Mouse (Mus musculus) stomach, postnatal 0 days (tissue): ENCODE data around the gene Dyrk3. TPM values are rescaled to one million over a fixed set of nuclear protein-coding genes. Genes with fewer than 3 reads are reported as not detected.
A peak's percentile ranks its signal among the peaks of the same experiment; 100 is the strongest.

ENCODE experiments used
- ATAC-seq: fragments of 200-750 bp; cut with Nextera tagmentation; 2 replicates; pipeline ENCODE4 v1.8.0; 2017; ENCODE audit not compliant: low FRiP score, low TSS enrichment
- DNase-seq: peaks from one replicate; pipeline ENCODE4 v3.0.0-alpha.2; 2016; ENCODE audit warnings: low spot score
- H3K27ac ChIP-seq: fragments of 300-500 bp; sonication (generic); replicated peaks from 2 replicates; pipeline ENCODE4 v1.5.1; 2014; ENCODE audit warnings: mild to moderate bottlenecking, control low read depth
- H3K27me3 ChIP-seq: fragments of 300-500 bp; sonication (generic); 2 replicates; pipeline ENCODE4 v1.6.1; 2014; ENCODE audit warnings: low read length; ENCODE audit not compliant: control insufficient read depth, insufficient read depth
- H3K36me3 ChIP-seq: fragments of 300-500 bp; sonication (generic); 2 replicates; pipeline ENCODE4 v1.6.1; 2014; ENCODE audit warnings: low read length, mixed read lengths; ENCODE audit not compliant: control insufficient read depth, insufficient read depth
- H3K4me1 ChIP-seq: fragments of 300-500 bp; sonication (generic); replicated peaks from 2 replicates; pipeline ENCODE4 v1.6.1; 2014; ENCODE audit warnings: antibody characterized with exemption; ENCODE audit not compliant: control insufficient read depth, insufficient read depth
- H3K4me2 ChIP-seq: fragments of 300-500 bp; sonication (generic); replicated peaks from 2 replicates; pipeline ENCODE4 v1.6.1; 2014; ENCODE audit warnings: low read depth, mild to moderate bottlenecking, control low read depth, moderate library complexity
- H3K4me3 ChIP-seq: fragments of 300-500 bp; sonication (generic); 2 replicates; pipeline ENCODE4 v1.5.1; 2014; ENCODE audit warnings: low read depth, low read length, control low read depth
- H3K9ac ChIP-seq: fragments of 300-500 bp; sonication (generic); 2 replicates; pipeline ENCODE4 v1.6.1; 2014; ENCODE audit warnings: mild to moderate bottlenecking, low read length, control low read depth, mixed read lengths
- H3K9me3 ChIP-seq: fragments of 300-500 bp; sonication (generic); 2 replicates; pipeline ENCODE4 v1.6.1; 2016; ENCODE audit warnings: low read length; ENCODE audit not compliant: control insufficient read depth
- CTCF ChIP-seq: IDR thresholded peaks from 2 replicates; pipeline ENCODE4 v1.5.1; 2016; ENCODE audit warnings: antibody characterized with exemption, low read depth, mild to moderate bottlenecking, moderate library complexity
- EP300 ChIP-seq: optimal IDR thresholded peaks from 2 replicates; pipeline ENCODE3; 2016; ENCODE audit warnings: antibody characterized with exemption
- WGBS: fragments of 180-500 bp; shearing (Covaris S2); extraction: QIAGEN DNeasy Blood & Tissue Kit; methylation state at CpG from one replicate; pipeline ENCODE4 v1.1.7; 2014; 5-methylcytosine and 5-hydroxymethylcytosine counted together
- polyA plus RNA-seq: library from polyadenylated mRNA; unstranded; fragments of >200 nt; fragmentation: Nextera tagmentation; extraction: Ambion mirVana; gene quantifications from 2 replicates; pipeline ENCODE4 v1.2.1, GENCODE M21; 2015

The Dyrk3 gene
- polyA plus RNA-seq, 1 experiment from 2014 or later, result 1.4 TPM

GRCm38 (mm10) chr1:131123522-131124265 lies 14.4 kb downstream of the Dyrk3 start:
- no peaks in the 10 kb centered on the region for H3K9me3 ChIP-seq
- no peak overlapping the region for H3K4me2 ChIP-seq
- no peak overlapping the region for H3K4me3 ChIP-seq
- no peak for ATAC-seq
- 48% methylated on average over 10 of the region's 10 CpGs for WGBS
- no peaks in the 10 kb centered on the region for H3K36me3 ChIP-seq
- TF ChIP-seq CTCF, result no peak
- TF ChIP-seq EP300, result no peak
- no peak overlapping the region for H3K27ac ChIP-seq
- H3K4me1 ChIP-seq, result no peaks in the 10 kb centered on the region
- DNase-seq, result no peak
- H3K27me3 ChIP-seq, result no peaks in the 10 kb centered on the region
- H3K9ac ChIP-seq, result no peak overlapping the region

DNA sequence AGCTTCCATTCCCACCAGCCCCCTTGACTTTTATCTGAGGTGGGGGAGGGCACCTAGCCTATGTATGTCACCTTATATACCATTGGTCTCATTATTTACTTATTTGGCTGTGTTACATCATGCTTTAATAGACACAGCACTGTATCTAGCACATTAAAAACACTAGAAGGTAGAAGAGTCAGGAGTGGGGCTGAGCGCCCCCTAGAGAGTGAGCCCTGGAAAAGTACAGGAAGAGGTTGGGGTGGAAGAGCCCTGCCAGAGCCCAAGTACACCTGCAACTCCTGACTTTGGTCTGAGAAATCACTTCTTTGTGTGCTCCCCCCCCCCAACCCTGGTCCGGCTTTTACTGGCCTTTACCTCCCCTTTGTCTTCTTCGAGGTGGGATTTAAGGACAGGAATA lies 16.2 kb downstream of the Dyrk3 start:
- Histone ChIP-seq H3K36me3 (no peaks in the 10 kb centered on the region), H3K9me3 (no peaks in the 10 kb centered on the region), H3K4me1 (no peaks in the 10 kb centered on the region), H3K27ac (no peak overlapping the region), H3K9ac (no peak overlapping the region), H3K4me2 (no peak overlapping the region), H3K27me3 (no peaks in the 10 kb centered on the region), H3K4me3 (no peak overlapping the region)
- ATAC-seq, result no peak
- WGBS, result 51% methylated on average over 3 of the region's 3 CpGs
- DNase-seq, result peak; percentile 49
- TF ChIP-seq CTCF (peak; percentile 61), EP300 (no peak)

DNA sequence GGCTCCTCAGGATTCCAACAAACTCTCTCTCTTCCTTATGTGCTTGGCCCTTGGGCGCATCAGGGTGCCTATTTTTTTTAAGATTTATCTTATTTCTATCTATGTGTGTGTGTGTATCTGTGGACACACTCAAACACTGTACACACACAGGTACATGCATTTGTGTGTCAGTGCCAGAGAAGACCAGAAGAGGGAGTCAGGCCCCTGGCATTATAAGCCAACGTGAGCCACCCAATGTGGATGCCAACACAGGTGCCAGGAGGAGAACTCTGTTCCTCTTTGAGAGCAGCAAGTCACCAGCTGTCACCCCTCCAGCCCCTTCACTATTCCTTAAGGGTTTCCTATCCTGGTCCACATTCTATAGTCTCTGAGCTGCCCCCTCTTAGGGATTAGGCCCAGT lies 19.1 kb downstream of the Dyrk3 start:
- H3K9me3 ChIP-seq, result no peaks in the 10 kb centered on the region
- DNase-seq (peak; percentile 69), ATAC-seq (peak; percentile 70; the same call in 1 of the 2 replicates)
- TF ChIP-seq CTCF, result peak; percentile 75
- TF ChIP-seq EP300, result no peak
- no peak overlapping the region for H3K9ac ChIP-seq
- H3K4me2 ChIP-seq, result no peak overlapping the region
- no peak overlapping the region for H3K4me3 ChIP-seq
- no peaks in the 10 kb centered on the region for H3K4me1 ChIP-seq
- no peak overlapping the region for H3K27ac ChIP-seq
- 50% methylated on average over 2 of the region's 2 CpGs for WGBS
- H3K27me3 ChIP-seq, result no peaks in the 10 kb centered on the region
- no peaks in the 10 kb centered on the region for H3K36me3 ChIP-seq

DNA sequence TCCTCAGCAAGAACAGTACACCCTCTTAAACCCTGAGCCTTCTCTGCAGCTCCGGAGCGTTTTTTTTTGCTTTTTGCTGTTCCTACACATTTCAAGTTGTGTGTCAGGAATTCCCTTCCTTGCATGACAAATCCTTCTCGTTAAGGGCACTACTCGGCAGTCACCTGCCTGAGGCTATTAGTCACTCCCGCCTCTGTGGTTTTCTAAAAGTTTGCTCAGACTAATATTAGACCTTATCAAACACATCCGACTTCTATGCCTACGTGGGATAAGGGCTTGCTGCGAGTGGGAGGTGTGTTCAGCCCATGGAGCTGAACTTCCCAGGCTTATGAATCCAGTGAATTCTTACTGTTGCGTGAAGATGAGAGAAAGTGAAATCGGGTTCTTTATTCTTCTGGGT lies 19.6 kb downstream of the Dyrk3 start:
- H3K4me1 ChIP-seq, result no peaks in the 10 kb centered on the region
- H3K27ac ChIP-seq, result no peak overlapping the region
- WGBS, result 30% methylated on average over 10 of the region's 10 CpGs
- no peak overlapping the region for H3K9ac ChIP-seq
- peak; percentile 53 for DNase-seq
- no peaks in the 10 kb centered on the region for H3K9me3 ChIP-seq
- H3K27me3 ChIP-seq, result no peaks in the 10 kb centered on the region
- peak; percentile 79 for ATAC-seq
- H3K4me3 ChIP-seq, result no peak overlapping the region
- H3K4me2 ChIP-seq, result no peak overlapping the region
- TF ChIP-seq CTCF (no peak), EP300 (no peak)
- no peaks in the 10 kb centered on the region for H3K36me3 ChIP-seq

- Histone ChIP-seq H3K27ac (no peak overlapping the region), H3K4me1 (no peaks in the 10 kb centered on the region; the same call in 1 of the 2 replicates), H3K4me3 (no peak overlapping the region), H3K36me3 (no peaks in the 10 kb centered on the region), H3K27me3 (no peaks in the 10 kb centered on the region), H3K4me2 (no peak overlapping the region), H3K9me3 (no peaks in the 10 kb centered on the region), H3K9ac (no peak overlapping the region)
- TF ChIP-seq EP300 (no peak), CTCF (no peak)
- WGBS, result 73% methylated on average over 13 of the region's 13 CpGs
- DNase-seq (no peak), ATAC-seq (no peak)
Measured at GRCm38 (mm10) chr1:131116430-131117011, 21.6 kb downstream of the Dyrk3 start.

DNA sequence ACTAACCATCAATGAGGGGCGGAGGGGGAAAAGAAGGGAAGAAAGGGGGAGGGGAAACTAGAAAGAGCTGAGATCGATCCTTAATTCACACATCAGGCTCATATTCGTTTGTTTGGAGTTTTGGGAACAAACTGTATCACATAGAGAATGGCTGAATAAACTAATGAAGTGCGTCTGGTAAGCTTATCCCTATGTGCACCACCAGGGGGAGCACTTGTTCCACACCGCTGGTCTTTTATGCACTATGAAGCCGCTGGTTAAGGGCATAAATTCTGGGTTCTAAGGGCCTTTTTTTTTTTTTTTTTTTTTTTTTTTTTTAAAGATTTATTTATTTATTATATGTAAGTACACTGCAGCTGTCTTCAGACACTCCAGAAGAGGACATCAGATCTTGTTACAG lies 22.2 kb downstream of the Dyrk3 start:
- no peak overlapping the region for H3K27ac ChIP-seq
- 13% methylated on average over 6 of the region's 6 CpGs for WGBS
- H3K4me3 ChIP-seq, result no peak overlapping the region
- no peaks in the 10 kb centered on the region for H3K9me3 ChIP-seq
- no peaks in the 10 kb centered on the region for H3K36me3 ChIP-seq
- peak; percentile 78 for DNase-seq
- no peak overlapping the region for H3K9ac ChIP-seq
- ATAC-seq, result peak; percentile 43; the same call in 1 of the 2 replicates
- H3K4me1 ChIP-seq, result no peaks in the 10 kb centered on the region; the same call in 1 of the 2 replicates
- H3K27me3 ChIP-seq, result no peaks in the 10 kb centered on the region
- no peak overlapping the region for H3K4me2 ChIP-seq
- TF ChIP-seq CTCF, result peak; percentile 88
- no peak for TF ChIP-seq EP300
